Mouse (Mus musculus) embryonic facial prominence, embryonic 12.5 days (tissue): ENCODE measurements around the gene Kif13a. TPM values are rescaled to one million over a fixed set of nuclear protein-coding genes. Genes with fewer than 3 reads are reported as not detected.

ENCODE experiments used
- ATAC-seq: fragments of 200-750 bp; cut with Nextera tagmentation; 2 replicates; pipeline ENCODE4 v1.8.0; 2017; ENCODE audit not compliant: insufficient number of reproducible peaks, insufficient read depth, low FRiP score, low TSS enrichment
- H3K27ac ChIP-seq: fragments of 300-500 bp; sonication (generic); 2 replicates; pipeline ENCODE4 v1.5.1; 2016; ENCODE audit warnings: mild to moderate bottlenecking
- H3K27me3 ChIP-seq: fragments of 300-500 bp; sonication (generic); 2 replicates; pipeline ENCODE4 v1.6.1; 2016; ENCODE audit warnings: mild to moderate bottlenecking, moderate library complexity
- H3K36me3 ChIP-seq: fragments of 300-500 bp; sonication (generic); 2 replicates; pipeline ENCODE4 v1.6.1; 2016; ENCODE audit warnings: mild to moderate bottlenecking
- H3K4me1 ChIP-seq: fragments of 300-500 bp; sonication (generic); 2 replicates; pipeline ENCODE4 v1.6.1; 2016
- H3K4me2 ChIP-seq: fragments of 300-500 bp; sonication (generic); replicated peaks from 2 replicates; pipeline ENCODE4 v1.6.1; 2016; ENCODE audit warnings: mild to moderate bottlenecking, moderate library complexity
- H3K4me3 ChIP-seq: fragments of 300-500 bp; sonication (generic); 2 replicates; pipeline ENCODE4 v1.5.1; 2016; ENCODE audit warnings: mild to moderate bottlenecking
- H3K9ac ChIP-seq: fragments of 300-500 bp; sonication (generic); 2 replicates; pipeline ENCODE4 v1.6.1; 2016; ENCODE audit warnings: mild to moderate bottlenecking, moderate library complexity
- H3K9me3 ChIP-seq: fragments of 300-500 bp; sonication (generic); 2 replicates; pipeline ENCODE4 v1.6.1; 2016; ENCODE audit warnings: mild to moderate bottlenecking, moderate library complexity
- WGBS: fragments of 180-500 bp; shearing (Covaris S2); methylation state at CpG from one replicate; pipeline ENCODE4 v1.1.7; 2016; 5-methylcytosine and 5-hydroxymethylcytosine counted together
- polyA plus RNA-seq: library from polyadenylated mRNA; unstranded; fragments of >200 nt; fragmentation: Nextera tagmentation; extraction: Ambion mirVana; gene quantifications from 2 replicates; pipeline ENCODE4 v1.2.1, GENCODE M21; 2016

Gene Kif13a
- polyA plus RNA-seq, 1 experiment from 2014 or later = 22.9 TPM

GRCm38 (mm10) chr13:46852470-46852869 is 77.2 kb downstream of the Kif13a start:
- Histone ChIP-seq H3K9ac (no peak overlapping the region), H3K4me3 (no peak overlapping the region), H3K27me3 (no peaks in the 10 kb centered on the region), H3K4me1 (no peaks in the 10 kb centered on the region), H3K9me3 (no peaks in the 10 kb centered on the region), H3K4me2 (no peak overlapping the region), H3K27ac (no peak overlapping the region), H3K36me3 (no peaks in the 10 kb centered on the region)
- no peak for ATAC-seq
- WGBS = 92% methylated on average over 4 of the region's 4 CpGs

- H3K27ac ChIP-seq = no peak overlapping the region
- no peaks in the 10 kb centered on the region for H3K9me3 ChIP-seq
- 86% methylated on average over 9 of the region's 9 CpGs for WGBS
- H3K36me3 ChIP-seq = no peaks in the 10 kb centered on the region
- H3K4me2 ChIP-seq = no peak overlapping the region
- no peak for ATAC-seq
- no peak overlapping the region for H3K4me3 ChIP-seq
- H3K27me3 ChIP-seq = no peaks in the 10 kb centered on the region
- no peaks in the 10 kb centered on the region; the same call in 1 of the 2 replicates for H3K4me1 ChIP-seq
- H3K9ac ChIP-seq = no peak overlapping the region
Measured at GRCm38 (mm10) chr13:46845456-46845855, 84.2 kb downstream of the Kif13a start.

- Histone ChIP-seq H3K27me3 (no peaks in the 10 kb centered on the region), H3K4me1 (no peaks in the 10 kb centered on the region; the same call in 1 of the 2 replicates), H3K27ac (no peak overlapping the region), H3K4me2 (no peak overlapping the region), H3K4me3 (no peak overlapping the region), H3K9me3 (no peaks in the 10 kb centered on the region), H3K36me3 (no peaks in the 10 kb centered on the region), H3K9ac (no peak overlapping the region)
- ATAC-seq = no peak
- 75% methylated on average over 12 of the region's 12 CpGs for WGBS
Measured at GRCm38 (mm10) chr13:46844561-46845235, 85.0 kb downstream of the Kif13a start.

- H3K27ac ChIP-seq = no peak overlapping the region
- WGBS = 75% methylated on average over 3 of the region's 3 CpGs
- no peak overlapping the region for H3K9ac ChIP-seq
- no peaks in the 10 kb centered on the region for H3K36me3 ChIP-seq
- no peaks in the 10 kb centered on the region for H3K9me3 ChIP-seq
- no peak overlapping the region for H3K4me3 ChIP-seq
- H3K27me3 ChIP-seq = no peaks in the 10 kb centered on the region
- no peak for ATAC-seq
- H3K4me2 ChIP-seq = no peak overlapping the region
- no peaks in the 10 kb centered on the region; the same call in 1 of the 2 replicates for H3K4me1 ChIP-seq
Measured at GRCm38 (mm10) chr13:46843646-46844045, 86.0 kb downstream of the Kif13a start.

GRCm38 (mm10) chr13:46842185-46842584 is 87.5 kb downstream of the Kif13a start:
- ATAC-seq = no peak
- Histone ChIP-seq H3K27ac (0 out of 2 replicates have a peak overlapping the region, but pooled peaks have one; percentile 43), H3K36me3 (no peaks in the 10 kb centered on the region), H3K4me3 (no peak overlapping the region), H3K4me1 (no peaks in the 10 kb centered on the region; the same call in 1 of the 2 replicates), H3K9me3 (no peaks in the 10 kb centered on the region), H3K27me3 (no peaks in the 10 kb centered on the region), H3K9ac (no peak overlapping the region), H3K4me2 (no peak overlapping the region)
- WGBS = 79% methylated on average over 8 of the region's 8 CpGs

GRCm38 (mm10) chr13:46841668-46842067 is 88.0 kb downstream of the Kif13a start:
- no peak overlapping the region for H3K4me2 ChIP-seq
- H3K27me3 ChIP-seq = no peaks in the 10 kb centered on the region
- H3K4me3 ChIP-seq = no peak overlapping the region
- ATAC-seq = no peak
- no peaks in the 10 kb centered on the region for H3K9me3 ChIP-seq
- no peaks in the 10 kb centered on the region; the same call in 1 of the 2 replicates for H3K4me1 ChIP-seq
- H3K36me3 ChIP-seq = no peaks in the 10 kb centered on the region
- H3K9ac ChIP-seq = no peak overlapping the region
- 77% methylated on average over 3 of the region's 3 CpGs for WGBS
- H3K27ac ChIP-seq = no peak overlapping the region

- Histone ChIP-seq H3K27ac (no peak overlapping the region), H3K9ac (no peak overlapping the region), H3K9me3 (no peaks in the 10 kb centered on the region), H3K4me2 (no peak overlapping the region), H3K27me3 (no peaks in the 10 kb centered on the region), H3K4me1 (no peaks in the 10 kb centered on the region; the same call in 1 of the 2 replicates), H3K36me3 (no peaks in the 10 kb centered on the region), H3K4me3 (no peak overlapping the region)
- ATAC-seq = no peak
- WGBS = 78% methylated on average over 13 of the region's 13 CpGs
Measured at GRCm38 (mm10) chr13:46840676-46841075, 89.0 kb downstream of the Kif13a start.

GRCm38 (mm10) chr13:46839236-46839635 is 90.4 kb downstream of the Kif13a start:
- WGBS = 91% methylated on average over 3 of the region's 3 CpGs
- Histone ChIP-seq H3K27me3 (no peaks in the 10 kb centered on the region), H3K36me3 (no peaks in the 10 kb centered on the region), H3K9ac (no peak overlapping the region), H3K4me2 (no peak overlapping the region), H3K9me3 (no peaks in the 10 kb centered on the region), H3K27ac (no peak overlapping the region), H3K4me3 (no peak overlapping the region), H3K4me1 (no peaks in the 10 kb centered on the region)
- ATAC-seq = no peak

- no peaks in the 10 kb centered on the region for H3K36me3 ChIP-seq
- WGBS = 58% methylated on average over 2 of the region's 2 CpGs
- ATAC-seq = no peak
- no peaks in the 10 kb centered on the region for H3K9me3 ChIP-seq
- H3K27ac ChIP-seq = no peak overlapping the region
- H3K4me2 ChIP-seq = no peak overlapping the region
- H3K27me3 ChIP-seq = no peaks in the 10 kb centered on the region
- no peak overlapping the region for H3K4me3 ChIP-seq
- no peaks in the 10 kb centered on the region for H3K4me1 ChIP-seq
- H3K9ac ChIP-seq = no peak overlapping the region
Measured at GRCm38 (mm10) chr13:46838551-46838950, 91.1 kb downstream of the Kif13a start.

GRCm38 (mm10) chr13:46835351-46835750 is 94.3 kb downstream of the Kif13a start:
- Histone ChIP-seq H3K4me3 (no peak overlapping the region), H3K36me3 (peaks cover 16% of the 10 kb centered on the region), H3K27me3 (no peaks in the 10 kb centered on the region), H3K4me1 (no peaks in the 10 kb centered on the region), H3K9me3 (0 out of 2 replicates have a peak, but pooled peaks cover 4% of the 10 kb centered on the region), H3K27ac (no peak overlapping the region), H3K4me2 (no peak overlapping the region), H3K9ac (no peak overlapping the region)
- 88% methylated on average over 11 of the region's 11 CpGs for WGBS
- ATAC-seq = no peak

GRCm38 (mm10) chr13:46834805-46835204 is 94.9 kb downstream of the Kif13a start:
- Histone ChIP-seq H3K36me3 (peaks cover 22% of the 10 kb centered on the region), H3K9ac (no peak overlapping the region), H3K4me1 (no peaks in the 10 kb centered on the region), H3K9me3 (0 out of 2 replicates have a peak, but pooled peaks cover 4% of the 10 kb centered on the region), H3K27ac (no peak overlapping the region), H3K27me3 (no peaks in the 10 kb centered on the region), H3K4me3 (no peak overlapping the region), H3K4me2 (no peak overlapping the region)
- no peak for ATAC-seq
- WGBS = 87% methylated on average over 10 of the region's 10 CpGs

GRCm38 (mm10) chr13:46833586-46833985 is 96.1 kb downstream of the Kif13a start:
- no peaks in the 10 kb centered on the region for H3K4me1 ChIP-seq
- WGBS = 70% methylated on average over 5 of the region's 5 CpGs
- H3K27me3 ChIP-seq = no peaks in the 10 kb centered on the region
- no peak overlapping the region for H3K4me3 ChIP-seq
- H3K9me3 ChIP-seq = 0 out of 2 replicates have a peak, but pooled peaks cover 4% of the 10 kb centered on the region
- H3K9ac ChIP-seq = no peak overlapping the region
- H3K36me3 ChIP-seq = peaks cover 29% of the 10 kb centered on the region
- H3K27ac ChIP-seq = no peak overlapping the region
- H3K4me2 ChIP-seq = no peak overlapping the region
- no peak for ATAC-seq
